ENCODE assay signal across 8 mouse cellular contexts in genomic region chr3:38885481-38886001, GRCm38 (mm10). TPM values are rescaled to one million over a fixed set of nuclear protein-coding genes. Genes with fewer than 3 reads are reported as not detected.
A peak's percentile ranks its signal among the peaks of the same experiment; 100 is the strongest.
DNase-seq lines count a peak whose midpoint lies in the region; ATAC-seq and TF ChIP-seq lines count a peak whose summit lies in the region.

No protein-coding gene starts in this region.

- H3K9me3 ChIP-seq in heart, embryonic 12.5 days (replicated peaks) = no peaks in the 10 kb centered on the region
- peaks cover 5% of the 10 kb centered on the region; the same call in 1 of the 2 replicates for H3K9me3 ChIP-seq in kidney, embryonic 16.5 days (ENCODE audit: low read length)
- no peaks in the 10 kb centered on the region for H3K9me3 ChIP-seq in liver, embryonic 14.5 days (ENCODE audit: control insufficient read depth, low read length)
- no peaks in the 10 kb centered on the region for H3K9me3 ChIP-seq in neural tube, embryonic 11.5 days (ENCODE audit: control insufficient read depth, low read length)

- peak overlapping the region; percentile 77 for H3K9ac ChIP-seq in heart, embryonic 12.5 days
- peak overlapping the region; percentile 84 for H3K9ac ChIP-seq in kidney, embryonic 16.5 days (replicated peaks; ENCODE audit: low read length)
- no peak overlapping the region for H3K9ac ChIP-seq in liver, embryonic 14.5 days (replicated peaks)
- peak overlapping the region; percentile 88 for H3K9ac ChIP-seq in neural tube, embryonic 11.5 days (ENCODE audit: low read length)

- peak; percentile 59; the same call in 1 of the 2 replicates for ATAC-seq in cerebellum, adult (ENCODE audit: insufficient number of reproducible peaks, low FRiP score, low TSS enrichment)
- ATAC-seq in heart, embryonic 12.5 days (ENCODE audit: insufficient number of reproducible peaks, low FRiP score) = peak; percentile 90
- ATAC-seq in kidney, embryonic 16.5 days (ENCODE audit: low FRiP score, low TSS enrichment) = peak; percentile 94
- peak; percentile 63 for ATAC-seq in liver, embryonic 14.5 days (ENCODE audit: insufficient read depth)
- peak; percentile 92 for ATAC-seq in neural tube, embryonic 11.5 days (ENCODE audit: insufficient read depth, low FRiP score, low TSS enrichment)

- H3K4me2 ChIP-seq in heart, embryonic 12.5 days = peak overlapping the region; percentile 92
- peak overlapping the region; percentile 87 for H3K4me2 ChIP-seq in kidney, embryonic 16.5 days (replicated peaks; ENCODE audit: low read depth, low read length)
- peak overlapping the region; percentile 68 for H3K4me2 ChIP-seq in liver, embryonic 14.5 days (ENCODE audit: low read depth)
- H3K4me2 ChIP-seq in neural tube, embryonic 11.5 days (ENCODE audit: low read depth) = peak overlapping the region; percentile 98

- no peaks in the 10 kb centered on the region for H3K27me3 ChIP-seq in heart, embryonic 12.5 days (replicated peaks)
- H3K27me3 ChIP-seq in kidney, embryonic 16.5 days (ENCODE audit: insufficient read depth, low read length) = 0 out of 2 replicates have a peak, but pooled peaks cover 2% of the 10 kb centered on the region
- peaks cover 36% of the 10 kb centered on the region for H3K27me3 ChIP-seq in liver, embryonic 14.5 days (ENCODE audit: control insufficient read depth, insufficient read depth, low read length)
- H3K27me3 ChIP-seq in neural tube, embryonic 11.5 days (ENCODE audit: control insufficient read depth, insufficient read depth, low read length) = no peaks in the 10 kb centered on the region

- TF ChIP-seq CTCF in embryonic fibroblast, embryonic 13.5 days (IDR thresholded peaks at IDR 0.05; ENCODE audit: borderline replicate concordance, insufficient read depth, low read length) = no peak
- TF ChIP-seq CTCF in liver, embryonic 14.5 days (IDR thresholded peaks at IDR 0.05; ENCODE audit: low read depth) = no peak

- WGBS in heart, embryonic 12.5 days = under 1% methylated on average over 52 of the region's 56 CpGs
- 0% methylated on average over 55 of the region's 56 CpGs for WGBS in kidney, embryonic 16.5 days
- WGBS in liver, embryonic 14.5 days (ENCODE audit: insufficient replicate concordance) = under 1% methylated on average over 45 of the region's 56 CpGs
- under 1% methylated on average over 46 of the region's 56 CpGs for WGBS in neural tube, embryonic 11.5 days

- peak; percentile 81 for TF ChIP-seq POLR2A in embryonic fibroblast, embryonic 13.5 days (IDR thresholded peaks at IDR 0.05; ENCODE audit: low read depth, low read length)

- H3K4me3 ChIP-seq in embryonic fibroblast, embryonic 13.5 days (ENCODE audit: insufficient read depth, low read length) = peak overlapping the region; percentile 75
- peak overlapping the region; percentile 74 for H3K4me3 ChIP-seq in heart, embryonic 12.5 days
- peak overlapping the region; percentile 66 for H3K4me3 ChIP-seq in kidney, embryonic 16.5 days (ENCODE audit: low read length)
- peak overlapping the region; percentile 56 to 59 for H3K4me3 ChIP-seq in liver, embryonic 14.5 days (ENCODE audit: insufficient read depth in 1 of 2, low read depth in 2 of 2, low read length in 2 of 2)
- peak overlapping the region; percentile 83 for H3K4me3 ChIP-seq in neural tube, embryonic 11.5 days (ENCODE audit: low read depth, low read length)

- peaks cover 17% of the 10 kb centered on the region for H3K36me3 ChIP-seq in heart, embryonic 12.5 days
- H3K36me3 ChIP-seq in kidney, embryonic 16.5 days (ENCODE audit: insufficient read depth, low read length) = peaks cover 13% of the 10 kb centered on the region
- H3K36me3 ChIP-seq in liver, embryonic 14.5 days (replicated peaks; ENCODE audit: control insufficient read depth, insufficient read depth, low read depth) = no peaks in the 10 kb centered on the region
- peaks cover 7% of the 10 kb centered on the region for H3K36me3 ChIP-seq in neural tube, embryonic 11.5 days (ENCODE audit: control insufficient read depth, insufficient read depth, low read length)

- TF ChIP-seq EP300 in liver, embryonic 14.5 days (IDR thresholded peaks at IDR 0.05; ENCODE audit: low read depth) = no peak

- no peaks in the 10 kb centered on the region for H3K4me1 ChIP-seq in embryonic fibroblast, embryonic 13.5 days (ENCODE audit: control insufficient read depth, insufficient read depth, low read length)
- peaks cover 29% of the 10 kb centered on the region for H3K4me1 ChIP-seq in heart, embryonic 12.5 days (replicated peaks)
- peaks cover 26% of the 10 kb centered on the region; the same call in 1 of the 2 replicates for H3K4me1 ChIP-seq in kidney, embryonic 16.5 days (ENCODE audit: insufficient read depth, low read length)
- H3K4me1 ChIP-seq in liver, embryonic 14.5 days (replicated peaks; ENCODE audit: control insufficient read depth in 2 of 2, insufficient read depth in 2 of 2, low read length in 1 of 2) = no peaks in the 10 kb centered on the region
- peaks cover 10% of the 10 kb centered on the region; the same call in 1 of the 2 replicates for H3K4me1 ChIP-seq in neural tube, embryonic 11.5 days (ENCODE audit: control insufficient read depth, insufficient read depth, low read length)

- peak overlapping the region; percentile 94 for H3K27ac ChIP-seq in embryonic fibroblast, embryonic 13.5 days (ENCODE audit: insufficient read depth, low read length)
- H3K27ac ChIP-seq in heart, embryonic 12.5 days (ENCODE audit: poor library complexity, severe bottlenecking) = peak overlapping the region; percentile 86
- peak overlapping the region; percentile 96 for H3K27ac ChIP-seq in kidney, embryonic 16.5 days (ENCODE audit: low read length)
- no peak overlapping the region for H3K27ac ChIP-seq in liver, embryonic 14.5 days
- peak overlapping the region; percentile 96 for H3K27ac ChIP-seq in neural tube, embryonic 11.5 days (ENCODE audit: low read depth, low read length)

- no peak for DNase-seq in cerebellum, adult 9-10 months
- DNase-seq in liver, embryonic 14.5 days (ENCODE audit: low read depth in 3 of 3, low spot score in 3 of 3) = no peak
- DNase-seq in neural tube, embryonic 11.5 days (ENCODE audit: low spot score) = peak; percentile 92
- DNase-seq in testis, postnatal 10 days (ENCODE audit: low spot score) = peak; percentile 84

RNA-seq across cellular contexts. Expression of gene Fat4, which starts 1.2 kb away (rescaled TPM):
- 35.1 and 67.9 TPM in 2 replicates for polyA plus RNA-seq in embryonic fibroblast, embryonic 13.5 days (2011; ENCODE audit: insufficient read length, low read depth, missing spikeins)
- 5.3 and 7.0 TPM in 2 replicates for polyA plus RNA-seq in heart, embryonic 12.5 days (2016; fragmentation: Nextera tagmentation; extraction: Ambion mirVana)
- polyA plus RNA-seq in kidney, embryonic 16.5 days (2015; fragmentation: Nextera tagmentation; extraction: Ambion mirVana) = 5.8 and 7.1 TPM in 2 replicates
- 0.19 and 0.25 TPM in 2 replicates for polyA plus RNA-seq in liver, embryonic 14.5 days (2012; rRNA removed)
- polyA plus RNA-seq in liver, embryonic 14.5 days (2014; fragmentation: Nextera tagmentation; extraction: Ambion mirVana) = 0.24 and 0.30 TPM in 2 replicates
- 12.4 and 14.5 TPM in 2 replicates for polyA plus RNA-seq in neural tube, embryonic 11.5 days (2014; fragmentation: Nextera tagmentation; extraction: Ambion mirVana)

Comparison
In these comparisons a context has a peak if more than half of its experiments do, and no peak if none do; other contexts are left out.
1. DNase-seq: peak in neural tube, embryonic 11.5 days (single experiment) and testis, postnatal 10 days (single experiment); none in cerebellum, adult 9-10 months (single experiment) and liver, embryonic 14.5 days (0 of 3).
2. Peak in every context shown above with its lines, with median percentiles within 50 percentile points of each other: ATAC-seq, H3K4me3 ChIP-seq and H3K4me2 ChIP-seq.